Mouse (Mus musculus): Measurements from ENCODE around the gene Tmem121b. TPM values are rescaled to one million over a fixed set of nuclear protein-coding genes. Genes with fewer than 3 reads are reported as not detected.

Gene Tmem121b
- polyA plus RNA-seq, 2 experiments: 0.01 TPM; not detected in 1

GRCm38 (mm10) chr6:120496544-120496943, 2.9 kb upstream of the Tmem121b start:
- ATAC-seq (ENCODE audit: insufficient read depth): no peak
- Histone ChIP-seq H3K9me3 (ENCODE audit: control insufficient read depth, low read length) (no peaks in the 10 kb centered on the region), H3K36me3 (replicated peaks; ENCODE audit: control insufficient read depth, insufficient read depth, low read depth) (no peaks in the 10 kb centered on the region), H3K27ac (no peak overlapping the region), H3K4me3 (ENCODE audit: insufficient read depth in 1 of 2, low read depth in 2 of 2, low read length in 2 of 2) (no peak overlapping the region), H3K9ac (replicated peaks) (no peak overlapping the region), H3K27me3 (ENCODE audit: control insufficient read depth, insufficient read depth, low read length) (peaks cover 44% of the 10 kb centered on the region), H3K4me1 (replicated peaks; ENCODE audit: control insufficient read depth in 2 of 2, insufficient read depth in 2 of 2, low read length in 1 of 2) (peaks cover 0 to 3% of the 10 kb centered on the region in 2 experiments; a peak in 1 of 4 replicates), H3K4me2 (ENCODE audit: low read depth) (no peak overlapping the region)
- no peak for DNase-seq (ENCODE audit: low read depth in 3 of 3, low spot score in 3 of 3)
- TF ChIP-seq CTCF (IDR thresholded peaks at IDR 0.05; ENCODE audit: low read depth): no peak
- TF ChIP-seq EP300 (IDR thresholded peaks at IDR 0.05; ENCODE audit: low read depth): no peak
- WGBS (ENCODE audit: insufficient replicate concordance): 66% methylated on average over 3 of the region's 3 CpGs

- Histone ChIP-seq H3K9ac (replicated peaks) (no peak overlapping the region), H3K4me3 (ENCODE audit: insufficient read depth in 1 of 2, low read depth in 2 of 2, low read length in 2 of 2) (peak overlapping the region in 1 of 2 experiments; percentile 44; a peak in 3 of 4 replicates), H3K4me1 (replicated peaks; ENCODE audit: control insufficient read depth in 2 of 2, insufficient read depth in 2 of 2, low read length in 1 of 2) (peaks cover 0 to 3% of the 10 kb centered on the region in 2 experiments; a peak in 1 of 4 replicates), H3K9me3 (ENCODE audit: control insufficient read depth, low read length) (no peaks in the 10 kb centered on the region), H3K27ac (no peak overlapping the region), H3K27me3 (ENCODE audit: control insufficient read depth, insufficient read depth, low read length) (peaks cover 50% of the 10 kb centered on the region), H3K4me2 (ENCODE audit: low read depth) (peak overlapping the region; percentile 62), H3K36me3 (replicated peaks; ENCODE audit: control insufficient read depth, insufficient read depth, low read depth) (no peaks in the 10 kb centered on the region)
- TF ChIP-seq CTCF (IDR thresholded peaks at IDR 0.05; ENCODE audit: low read depth) (no peak), EP300 (IDR thresholded peaks at IDR 0.05; ENCODE audit: low read depth) (no peak)
- DNase-seq (ENCODE audit: low read depth in 3 of 3, low spot score in 3 of 3) (no peak), ATAC-seq (ENCODE audit: insufficient read depth) (peak; percentile 9; the same call in 1 of the 2 replicates)
- WGBS (ENCODE audit: insufficient replicate concordance): 2% methylated on average over 77 of the region's 95 CpGs
Observed at GRCm38 (mm10) chr6:120492499-120493373, 871 bp downstream of the Tmem121b start.

- 10% methylated on average over 22 of the region's 22 CpGs for WGBS (ENCODE audit: insufficient replicate concordance)
- Histone ChIP-seq H3K9me3 (ENCODE audit: control insufficient read depth, low read length) (no peaks in the 10 kb centered on the region), H3K4me1 (replicated peaks; ENCODE audit: control insufficient read depth in 2 of 2, insufficient read depth in 2 of 2, low read length in 1 of 2) (peaks cover 0 to 3% of the 10 kb centered on the region in 2 experiments; a peak in 1 of 4 replicates), H3K9ac (replicated peaks) (no peak overlapping the region), H3K4me2 (ENCODE audit: low read depth) (peak overlapping the region; percentile 62), H3K4me3 (ENCODE audit: insufficient read depth in 1 of 2, low read depth in 2 of 2, low read length in 2 of 2) (no peak overlapping the region; a peak in 1 of 4 replicates), H3K36me3 (replicated peaks; ENCODE audit: control insufficient read depth, insufficient read depth, low read depth) (no peaks in the 10 kb centered on the region), H3K27me3 (ENCODE audit: control insufficient read depth, insufficient read depth, low read length) (peaks cover 50% of the 10 kb centered on the region), H3K27ac (no peak overlapping the region)
- DNase-seq (ENCODE audit: low read depth in 3 of 3, low spot score in 3 of 3) (no peak), ATAC-seq (ENCODE audit: insufficient read depth) (no peak)
- TF ChIP-seq EP300 (IDR thresholded peaks at IDR 0.05; ENCODE audit: low read depth): no peak
- no peak for TF ChIP-seq CTCF (IDR thresholded peaks at IDR 0.05; ENCODE audit: low read depth)
Observed at GRCm38 (mm10) chr6:120491862-120492498, 1.6 kb downstream of the Tmem121b start.

GRCm38 (mm10) chr6:120491064-120491463, 2.5 kb downstream of the Tmem121b start:
- Histone ChIP-seq H3K9me3 (ENCODE audit: control insufficient read depth, low read length) (no peaks in the 10 kb centered on the region), H3K36me3 (replicated peaks; ENCODE audit: control insufficient read depth, insufficient read depth, low read depth) (no peaks in the 10 kb centered on the region), H3K4me1 (replicated peaks; ENCODE audit: control insufficient read depth in 2 of 2, insufficient read depth in 2 of 2, low read length in 1 of 2) (peaks cover 0 to 3% of the 10 kb centered on the region in 2 experiments; a peak in 1 of 4 replicates), H3K9ac (replicated peaks) (no peak overlapping the region), H3K4me3 (ENCODE audit: insufficient read depth in 1 of 2, low read depth in 2 of 2, low read length in 2 of 2) (no peak overlapping the region), H3K27me3 (ENCODE audit: control insufficient read depth, insufficient read depth, low read length) (peaks cover 47% of the 10 kb centered on the region), H3K27ac (no peak overlapping the region), H3K4me2 (ENCODE audit: low read depth) (no peak overlapping the region)
- WGBS (ENCODE audit: insufficient replicate concordance): 63% methylated on average over 7 of the region's 7 CpGs
- ATAC-seq (ENCODE audit: insufficient read depth) (no peak), DNase-seq (ENCODE audit: low read depth in 3 of 3, low spot score in 3 of 3) (no peak)
- TF ChIP-seq CTCF (IDR thresholded peaks at IDR 0.05; ENCODE audit: low read depth): no peak
- TF ChIP-seq EP300 (IDR thresholded peaks at IDR 0.05; ENCODE audit: low read depth): no peak

GRCm38 (mm10) chr6:120489461-120489860, 4.1 kb downstream of the Tmem121b start:
- H3K27me3 ChIP-seq (ENCODE audit: control insufficient read depth, insufficient read depth, low read length): peaks cover 35% of the 10 kb centered on the region

More at GRCm38 (mm10) chr6:120489461-120489860, 4.1 kb downstream of the Tmem121b start:
- ATAC-seq (ENCODE audit: insufficient read depth): no peak
- H3K36me3 ChIP-seq (replicated peaks; ENCODE audit: control insufficient read depth, insufficient read depth, low read depth): no peaks in the 10 kb centered on the region
- peaks cover 0 to 3% of the 10 kb centered on the region in 2 experiments; a peak in 2 of 4 replicates for H3K4me1 ChIP-seq (replicated peaks; ENCODE audit: control insufficient read depth in 2 of 2, insufficient read depth in 2 of 2, low read length in 1 of 2)
- no peak for DNase-seq (ENCODE audit: low read depth in 3 of 3, low spot score in 3 of 3)
- no peak overlapping the region for H3K27ac ChIP-seq
- no peak overlapping the region for H3K4me2 ChIP-seq (ENCODE audit: low read depth)
- H3K9me3 ChIP-seq (ENCODE audit: control insufficient read depth, low read length): no peaks in the 10 kb centered on the region
- no peak overlapping the region for H3K4me3 ChIP-seq (ENCODE audit: insufficient read depth in 1 of 2, low read depth in 2 of 2, low read length in 2 of 2)
- WGBS (ENCODE audit: insufficient replicate concordance): 43% methylated on average over 2 of the region's 2 CpGs
- TF ChIP-seq CTCF (IDR thresholded peaks at IDR 0.05; ENCODE audit: low read depth) (no peak), EP300 (IDR thresholded peaks at IDR 0.05; ENCODE audit: low read depth) (no peak)
- no peak overlapping the region for H3K9ac ChIP-seq (replicated peaks)
